Mouse (Mus musculus) liver, embryonic 13.5 days (tissue): ENCODE results near the gene Cyp2j5. TPM values are rescaled to one million over a fixed set of nuclear protein-coding genes. Genes with fewer than 3 reads are reported as not detected.

Experiments
- ATAC-seq: fragments of 200-750 bp; cut with Nextera tagmentation; 2 replicates; pipeline ENCODE4 v1.8.0; 2017; ENCODE audit warnings: low read depth, mild to moderate bottlenecking, moderate number of reproducible peaks, moderate library complexity
- DNase-seq: peaks from one replicate; pipeline ENCODE4 v3.0.0; 2022
- H3K27ac ChIP-seq: fragments of 300-500 bp; sonication (generic); 2 replicates; pipeline ENCODE4 v1.5.1; 2015; ENCODE audit warnings: moderate library complexity, mild to moderate bottlenecking, inconsistent platforms
- H3K27me3 ChIP-seq: fragments of 300-500 bp; sonication (generic); 2 replicates; pipeline ENCODE4 v1.6.1; 2015; ENCODE audit warnings: mild to moderate bottlenecking, inconsistent platforms
- H3K36me3 ChIP-seq: fragments of 300-500 bp; sonication (generic); 2 replicates; pipeline ENCODE4 v1.6.1; 2015; ENCODE audit warnings: mild to moderate bottlenecking, inconsistent platforms
- H3K4me1 ChIP-seq: fragments of 300-500 bp; sonication (generic); replicated peaks from 2 replicates; pipeline ENCODE4 v1.6.1; 2015; ENCODE audit warnings: inconsistent platforms
- H3K4me2 ChIP-seq: fragments of 300-500 bp; sonication (generic); 2 replicates; pipeline ENCODE4 v1.6.1; 2015; ENCODE audit warnings: inconsistent platforms, mild to moderate bottlenecking, moderate library complexity
- H3K4me3 ChIP-seq: fragments of 300-500 bp; sonication (generic); replicated peaks from 2 replicates; pipeline ENCODE4 v1.5.1; 2015; ENCODE audit warnings: mild to moderate bottlenecking, inconsistent platforms
- H3K9ac ChIP-seq: fragments of 300-500 bp; sonication (generic); 2 replicates; pipeline ENCODE4 v1.6.1; 2015; ENCODE audit warnings: mild to moderate bottlenecking, inconsistent platforms
- H3K9me3 ChIP-seq: fragments of 300-500 bp; sonication (generic); replicated peaks from 2 replicates; pipeline ENCODE4 v1.6.1; 2016; ENCODE audit warnings: inconsistent platforms
- WGBS: fragments of 180-500 bp; shearing (Covaris S2); methylation state at CpG from one replicate; pipeline ENCODE4 v1.1.7; 2015; ENCODE audit not compliant: insufficient replicate concordance; 5-methylcytosine and 5-hydroxymethylcytosine counted together
- polyA plus RNA-seq: library from polyadenylated mRNA; unstranded; fragments of >200 nt; fragmentation: Nextera tagmentation; extraction: Ambion mirVana; gene quantifications from 2 replicates; pipeline ENCODE4 v1.2.1, GENCODE M21; 2015

The Cyp2j5 gene
- polyA plus RNA-seq, result 0.09 and 0.18 TPM in 2 replicates

DNA sequence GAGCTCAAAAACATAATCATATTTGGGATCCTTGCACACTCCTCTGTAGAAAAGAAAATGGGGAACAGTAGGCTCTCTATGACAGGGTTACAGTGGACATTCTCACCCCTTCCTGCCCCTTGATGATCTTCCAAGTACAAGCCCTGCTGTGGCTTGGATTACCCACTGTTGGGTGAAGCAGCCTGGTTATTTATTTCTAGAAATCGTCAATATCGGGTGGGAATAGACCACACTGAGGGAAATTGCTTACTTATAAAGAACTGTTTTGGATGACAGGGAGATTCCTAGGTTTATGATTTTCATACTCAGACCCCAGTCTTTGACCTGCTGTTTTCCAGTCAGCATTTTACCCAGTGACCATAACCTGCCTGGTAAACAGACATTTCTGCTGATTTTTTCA lies at the start of gene Cyp2j5:
TSS of gene Cyp2j5 (minus strand) at position 164 of the 400 bp plus-strand sequence.
- 71% methylated on average over 2 of the region's 2 CpGs for WGBS
- H3K4me1 ChIP-seq, result no peaks in the 10 kb centered on the region
- no peaks in the 10 kb centered on the region for H3K27me3 ChIP-seq
- H3K4me3 ChIP-seq, result no peak within 1 kb of the TSS
- H3K36me3 ChIP-seq, result no peaks in the 10 kb centered on the region
- no peak within 1 kb of the TSS for H3K4me2 ChIP-seq
- ATAC-seq (no peak), DNase-seq (no peak)
- H3K27ac ChIP-seq, result no peak within 1 kb of the TSS
- no peak within 1 kb of the TSS for H3K9ac ChIP-seq
- no peaks in the 10 kb centered on the region for H3K9me3 ChIP-seq

DNA sequence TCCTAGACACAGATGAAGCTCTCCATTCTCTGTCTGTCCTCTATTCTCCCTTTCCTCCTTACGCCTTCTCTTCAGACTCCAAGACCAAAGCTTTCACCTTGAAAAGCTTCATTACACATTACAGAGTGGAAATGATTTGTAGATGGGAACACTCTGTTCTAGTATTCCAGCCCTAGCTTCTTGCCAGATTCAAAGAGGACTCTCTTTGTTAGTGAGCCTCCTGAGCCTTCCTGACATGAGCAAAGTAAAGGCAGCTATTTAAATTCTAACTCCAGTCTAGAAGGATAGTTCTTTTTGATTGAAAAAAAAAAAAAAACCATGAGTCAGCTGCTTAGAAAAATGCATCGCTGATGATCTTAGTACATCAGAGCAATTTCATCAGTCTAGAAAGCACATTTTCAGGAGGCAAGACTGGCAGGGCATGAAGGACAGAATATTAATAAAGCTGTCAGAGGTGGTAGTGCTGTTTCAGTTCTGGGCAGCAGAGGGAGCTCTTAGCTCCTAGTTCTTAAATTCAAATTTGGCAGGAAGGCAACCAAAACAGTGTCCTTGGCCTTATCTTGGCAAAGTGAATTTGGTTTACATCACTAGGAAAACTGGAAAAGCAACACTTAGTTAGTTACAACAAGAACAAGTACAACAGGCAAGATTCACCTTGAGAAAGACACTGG lies 41.5 kb upstream of the Cyp2j5 start:
- DNase-seq (no peak), ATAC-seq (no peak)
- WGBS, result 40% methylated on average over 2 of the region's 2 CpGs
- Histone ChIP-seq H3K27ac (no peak overlapping the region), H3K4me2 (no peak overlapping the region), H3K36me3 (no peaks in the 10 kb centered on the region), H3K9me3 (no peaks in the 10 kb centered on the region), H3K4me3 (no peak overlapping the region), H3K27me3 (no peaks in the 10 kb centered on the region), H3K4me1 (no peaks in the 10 kb centered on the region), H3K9ac (no peak overlapping the region)

DNA sequence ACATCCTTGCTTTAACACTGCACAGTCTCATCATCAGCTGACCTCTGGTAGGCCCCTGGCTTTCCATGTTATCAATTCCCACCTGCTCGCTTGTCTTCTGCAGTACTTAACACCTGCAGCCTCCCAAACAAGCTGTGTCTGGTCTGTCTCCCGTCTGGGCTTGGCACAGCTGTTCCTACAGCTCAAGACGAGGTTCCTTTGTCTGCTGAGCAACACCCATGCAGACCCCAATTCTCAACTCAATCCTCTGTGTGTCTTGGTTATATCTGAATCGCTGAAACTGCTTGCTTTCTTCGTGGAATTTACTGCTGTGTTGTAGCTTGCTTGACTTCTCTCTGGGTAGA lies 34.2 kb upstream of the Cyp2j5 start:
- 50% methylated on average over 5 of the region's 5 CpGs for WGBS
- no peaks in the 10 kb centered on the region for H3K9me3 ChIP-seq
- no peak overlapping the region for H3K27ac ChIP-seq
- H3K4me2 ChIP-seq, result no peak overlapping the region
- DNase-seq (no peak), ATAC-seq (no peak)
- no peak overlapping the region for H3K4me3 ChIP-seq
- no peak overlapping the region for H3K9ac ChIP-seq
- H3K36me3 ChIP-seq, result no peaks in the 10 kb centered on the region
- no peaks in the 10 kb centered on the region for H3K4me1 ChIP-seq
- H3K27me3 ChIP-seq, result no peaks in the 10 kb centered on the region

DNA sequence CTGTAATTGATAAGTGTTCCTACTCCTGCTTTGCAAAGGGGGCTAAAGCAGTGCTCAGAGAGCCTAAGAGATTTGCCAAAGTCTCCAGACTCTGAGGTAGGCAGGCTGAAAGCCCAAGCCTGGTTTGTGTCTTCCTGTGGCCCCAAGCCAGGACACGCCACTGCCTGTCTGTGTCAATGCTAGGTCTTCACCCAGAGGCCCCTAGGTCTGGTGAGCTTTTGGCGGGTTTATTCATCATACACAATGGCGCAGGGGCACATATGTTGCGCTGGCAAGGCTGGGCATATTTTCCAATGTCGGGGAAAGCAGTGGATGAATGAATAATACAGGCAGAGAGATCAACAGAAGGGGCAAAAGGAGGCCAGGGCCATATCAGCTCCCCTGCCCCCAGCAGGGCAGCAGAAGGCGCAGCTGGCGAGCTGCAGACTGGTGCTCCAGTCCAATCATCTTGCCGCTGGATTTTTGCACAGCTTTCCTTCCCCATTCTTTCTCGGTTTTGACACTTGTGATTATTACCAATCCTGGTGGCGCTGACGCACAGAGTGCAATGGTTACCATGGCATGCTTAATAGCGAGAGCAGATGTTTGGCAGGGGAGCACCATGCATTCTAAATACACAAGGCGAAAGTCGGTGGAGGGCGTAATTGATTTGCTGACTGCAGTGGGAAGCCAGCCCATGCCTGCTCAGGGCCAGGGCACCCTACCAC lies 33.7 kb upstream of the Cyp2j5 start:
- no peaks in the 10 kb centered on the region for H3K4me1 ChIP-seq
- no peaks in the 10 kb centered on the region for H3K27me3 ChIP-seq
- no peaks in the 10 kb centered on the region for H3K9me3 ChIP-seq
- no peak overlapping the region for H3K4me3 ChIP-seq
- ATAC-seq (no peak), DNase-seq (no peak)
- H3K27ac ChIP-seq, result no peak overlapping the region
- no peak overlapping the region for H3K9ac ChIP-seq
- H3K36me3 ChIP-seq, result no peaks in the 10 kb centered on the region
- no peak overlapping the region for H3K4me2 ChIP-seq
- WGBS, result 70% methylated on average over 15 of the region's 15 CpGs

DNA sequence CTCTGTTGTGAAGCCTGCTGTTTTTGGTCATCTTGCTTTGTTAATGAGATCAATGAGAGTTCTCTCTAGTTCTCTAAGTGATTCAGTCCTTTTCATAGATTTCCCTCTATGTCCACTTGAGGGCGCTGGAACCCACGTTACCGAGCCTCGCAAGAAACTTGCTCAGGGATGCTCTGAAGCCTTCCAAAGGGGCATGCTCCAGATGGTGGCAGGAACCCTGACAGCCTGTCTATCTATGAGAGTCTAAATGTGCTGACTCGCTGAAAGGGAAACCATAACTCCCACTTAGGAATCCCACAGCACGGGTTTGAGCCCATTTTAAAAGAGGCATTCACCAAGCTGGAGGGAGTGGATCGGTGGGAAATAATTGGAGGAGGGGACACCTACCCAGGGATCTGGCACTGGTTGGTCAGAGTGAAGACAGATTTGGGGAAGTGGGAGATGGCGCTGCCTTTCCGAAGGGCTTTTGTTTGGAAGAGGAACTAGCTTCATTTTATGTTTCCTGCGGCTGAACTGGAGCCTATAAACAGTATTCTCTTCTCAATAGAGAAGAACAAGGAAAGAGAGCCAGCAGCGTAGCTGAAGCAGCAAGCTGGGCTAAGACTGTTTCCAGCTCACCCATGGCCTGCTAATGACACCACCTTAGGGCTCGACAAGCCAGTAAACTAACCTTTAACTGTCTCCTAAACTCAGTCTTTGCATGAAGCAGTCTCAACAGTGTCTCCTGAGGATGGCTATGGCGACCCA lies 32.8 kb upstream of the Cyp2j5 start:
- H3K27ac ChIP-seq, result no peak overlapping the region
- no peaks in the 10 kb centered on the region for H3K4me1 ChIP-seq
- peak; percentile 1 for DNase-seq
- no peaks in the 10 kb centered on the region for H3K36me3 ChIP-seq
- H3K9me3 ChIP-seq, result no peaks in the 10 kb centered on the region
- no peaks in the 10 kb centered on the region for H3K27me3 ChIP-seq
- no peak overlapping the region for H3K9ac ChIP-seq
- no peak overlapping the region for H3K4me3 ChIP-seq
- no peak for ATAC-seq
- H3K4me2 ChIP-seq, result no peak overlapping the region
- 15% methylated on average over 13 of the region's 13 CpGs for WGBS

DNA sequence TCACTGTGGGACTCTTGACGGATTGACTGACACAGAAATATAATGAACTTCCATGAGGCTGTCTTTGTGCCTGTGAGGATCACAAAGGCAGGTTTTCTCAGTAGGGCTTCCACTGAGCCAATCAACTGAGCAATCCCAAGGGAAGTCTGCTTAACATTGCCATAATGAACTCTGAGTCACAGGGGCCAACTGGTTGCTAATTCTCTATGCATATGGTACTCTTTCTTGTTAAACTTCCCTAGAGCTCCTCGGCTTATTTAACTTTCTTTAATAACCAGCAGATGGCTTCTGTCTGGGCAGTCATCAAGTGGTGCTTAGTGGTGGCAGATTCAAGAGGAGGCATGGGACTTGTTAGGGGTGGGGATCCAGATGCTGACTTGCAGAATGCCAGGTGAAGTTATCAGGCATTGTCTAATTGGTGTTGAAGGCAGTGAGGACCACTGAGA lies 23.4 kb upstream of the Cyp2j5 start:
- Histone ChIP-seq H3K4me2 (no peak overlapping the region), H3K27me3 (no peaks in the 10 kb centered on the region), H3K36me3 (no peaks in the 10 kb centered on the region), H3K9ac (no peak overlapping the region), H3K4me3 (no peak overlapping the region), H3K4me1 (no peaks in the 10 kb centered on the region), H3K9me3 (no peaks in the 10 kb centered on the region), H3K27ac (no peak overlapping the region)
- DNase-seq, result no peak
- no peak for ATAC-seq
- 53% methylated on average over 2 of the region's 2 CpGs for WGBS

DNA sequence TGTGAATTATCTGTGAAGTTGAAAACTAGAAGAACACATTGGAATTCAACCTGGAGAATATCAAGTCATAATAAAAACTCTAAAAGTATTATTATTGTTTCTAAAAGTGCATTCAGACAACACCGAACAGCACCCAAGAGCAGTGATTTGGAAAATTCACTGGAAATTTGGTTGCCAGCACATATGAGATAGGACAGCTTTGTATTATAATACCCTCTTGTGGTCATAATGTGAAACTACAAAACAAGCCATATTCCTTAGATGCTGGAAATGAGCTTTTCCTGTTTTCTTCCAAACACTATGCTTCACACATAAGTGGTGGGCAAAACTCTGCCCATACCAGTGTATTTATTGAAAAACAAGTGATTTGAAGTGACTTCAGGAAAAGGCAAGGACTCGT lies 19.5 kb upstream of the Cyp2j5 start:
- H3K27ac ChIP-seq, result no peak overlapping the region
- no peaks in the 10 kb centered on the region for H3K4me1 ChIP-seq
- H3K36me3 ChIP-seq, result no peaks in the 10 kb centered on the region
- no peaks in the 10 kb centered on the region for H3K27me3 ChIP-seq
- no peak overlapping the region for H3K4me2 ChIP-seq
- H3K9me3 ChIP-seq, result no peaks in the 10 kb centered on the region
- DNase-seq, result no peak
- H3K4me3 ChIP-seq, result no peak overlapping the region
- no peak for ATAC-seq
- 37% methylated on average over 2 of the region's 2 CpGs for WGBS
- no peak overlapping the region for H3K9ac ChIP-seq

DNA sequence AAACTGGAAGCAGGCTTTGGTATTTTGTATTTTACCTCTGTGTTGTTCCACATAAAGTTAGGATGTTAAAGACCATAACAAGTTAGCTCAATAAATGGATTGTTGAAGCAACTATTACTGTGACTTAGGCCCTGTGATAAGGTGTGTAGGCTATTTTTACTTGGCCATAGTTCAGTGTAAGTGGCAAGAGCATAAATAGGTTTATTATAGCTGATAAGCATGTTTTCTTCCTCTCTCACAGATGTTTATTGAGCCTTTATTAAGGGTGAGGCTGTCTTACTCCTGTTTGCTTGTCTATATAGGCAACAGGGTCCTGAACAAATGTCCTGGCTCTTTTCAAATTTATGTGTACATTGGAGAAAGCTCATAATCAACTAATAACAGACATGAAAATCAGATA lies 17.0 kb upstream of the Cyp2j5 start:
- no peaks in the 10 kb centered on the region for H3K9me3 ChIP-seq
- H3K27ac ChIP-seq, result no peak overlapping the region
- no peak overlapping the region for H3K4me2 ChIP-seq
- ATAC-seq (no peak), DNase-seq (no peak)
- no peaks in the 10 kb centered on the region for H3K36me3 ChIP-seq
- H3K27me3 ChIP-seq, result no peaks in the 10 kb centered on the region
- no peak overlapping the region for H3K4me3 ChIP-seq
- no peak overlapping the region for H3K9ac ChIP-seq
- no peaks in the 10 kb centered on the region for H3K4me1 ChIP-seq

DNA sequence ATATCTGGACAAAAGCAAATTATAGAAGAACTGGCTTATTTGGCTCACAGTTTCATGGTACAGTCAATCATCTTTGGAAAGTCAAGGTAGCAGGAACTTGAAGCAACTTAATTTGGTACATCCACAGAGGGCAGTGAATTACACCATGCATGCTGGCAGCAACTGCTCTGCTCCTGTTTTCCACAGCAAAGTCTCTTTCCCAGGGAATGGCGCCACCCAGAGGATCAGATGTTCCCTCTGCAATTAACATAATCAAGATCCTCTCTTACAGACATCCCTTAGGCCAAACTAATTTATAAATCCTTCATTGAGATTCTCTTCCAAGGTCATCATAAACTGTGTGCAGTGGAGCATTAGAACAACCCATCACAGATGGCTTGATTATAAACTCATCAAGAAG lies 16.3 kb upstream of the Cyp2j5 start:
- DNase-seq (no peak), ATAC-seq (no peak)
- Histone ChIP-seq H3K27me3 (no peaks in the 10 kb centered on the region), H3K9ac (no peak overlapping the region), H3K4me2 (no peak overlapping the region), H3K4me3 (no peak overlapping the region), H3K9me3 (no peaks in the 10 kb centered on the region), H3K27ac (no peak overlapping the region), H3K4me1 (no peaks in the 10 kb centered on the region), H3K36me3 (no peaks in the 10 kb centered on the region)
- WGBS, result 12% methylated on average over 1 of the region's 1 CpGs

DNA sequence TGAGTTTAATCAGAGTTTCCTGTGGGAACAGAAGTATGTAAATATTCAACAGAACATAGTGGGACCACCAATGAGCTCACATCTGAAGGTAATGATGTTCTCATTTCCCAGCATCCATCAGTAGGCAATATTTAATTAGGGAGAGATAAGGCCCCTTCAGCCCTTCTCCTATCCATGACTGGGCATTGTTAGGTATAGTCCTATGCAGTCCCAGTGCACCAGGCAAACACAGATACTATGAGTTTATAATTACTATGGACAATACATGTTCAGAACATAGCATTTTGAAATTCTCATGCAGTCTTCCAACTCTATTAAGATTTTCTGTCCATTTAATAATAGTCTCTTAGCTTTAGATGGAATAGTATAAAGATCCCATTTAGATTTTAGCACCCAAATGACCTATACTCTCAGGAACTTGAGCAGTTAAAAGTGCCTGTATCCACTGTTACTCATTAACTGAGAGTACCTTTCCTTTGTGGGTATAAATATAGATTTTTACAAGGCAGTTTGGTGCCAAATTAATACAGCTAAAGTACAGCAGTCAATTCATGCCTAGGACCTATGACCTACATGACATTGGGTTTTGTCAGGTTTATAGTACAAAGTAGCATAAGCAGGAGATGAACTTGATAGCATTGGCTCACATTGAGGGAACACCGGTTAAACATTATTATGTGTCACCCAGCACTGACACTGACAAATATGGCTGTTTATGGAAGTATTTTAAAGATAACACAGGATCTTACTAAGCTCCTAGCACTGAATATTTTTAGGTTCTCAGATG lies 907 bp upstream of the Cyp2j5 start:
- no peak overlapping the region for H3K4me2 ChIP-seq
- no peaks in the 10 kb centered on the region for H3K9me3 ChIP-seq
- H3K4me3 ChIP-seq, result no peak overlapping the region
- no peak overlapping the region for H3K9ac ChIP-seq
- no peaks in the 10 kb centered on the region for H3K4me1 ChIP-seq
- no peaks in the 10 kb centered on the region for H3K36me3 ChIP-seq
- WGBS, result 75% methylated on average over 1 of the region's 1 CpGs
- DNase-seq (no peak), ATAC-seq (no peak)
- H3K27me3 ChIP-seq, result no peaks in the 10 kb centered on the region
- H3K27ac ChIP-seq, result no peak overlapping the region

DNA sequence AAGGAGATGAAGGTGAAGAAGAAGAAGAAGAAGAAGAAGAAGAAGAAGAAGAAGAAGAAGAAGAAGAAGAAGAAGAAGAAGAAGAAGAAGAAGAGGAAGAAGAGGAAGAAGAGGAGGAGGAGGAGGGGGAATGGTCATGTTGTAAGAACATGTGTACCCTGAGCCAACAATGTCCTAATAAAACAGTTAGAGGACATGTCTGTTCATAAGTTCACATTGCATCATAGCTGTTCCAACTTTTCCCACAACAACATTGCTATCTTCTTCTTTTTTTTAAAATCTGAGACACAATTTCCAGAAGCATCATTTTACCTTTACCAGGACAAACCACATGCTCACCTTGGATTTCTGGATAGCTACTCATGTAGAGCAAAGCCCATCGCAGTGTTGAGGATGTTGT lies 28.5 kb downstream of the Cyp2j5 start:
- no peaks in the 10 kb centered on the region for H3K4me1 ChIP-seq
- H3K9me3 ChIP-seq, result no peaks in the 10 kb centered on the region
- no peak overlapping the region for H3K9ac ChIP-seq
- H3K27me3 ChIP-seq, result no peaks in the 10 kb centered on the region
- no peak for DNase-seq
- no peak overlapping the region for H3K27ac ChIP-seq
- 45% methylated on average over 1 of the region's 1 CpGs for WGBS
- ATAC-seq, result no peak
- H3K36me3 ChIP-seq, result no peaks in the 10 kb centered on the region
- H3K4me2 ChIP-seq, result no peak overlapping the region
- no peak overlapping the region for H3K4me3 ChIP-seq
